Mouse (Mus musculus) lung, postnatal 0 days (tissue): Measurements from ENCODE around the gene Ephx1. TPM values are rescaled to one million over a fixed set of nuclear protein-coding genes. Genes with fewer than 3 reads are reported as not detected.

Experiments
- ATAC-seq: fragments of 200-750 bp; cut with Nextera tagmentation; 2 replicates; pipeline ENCODE4 v1.8.0; 2017; ENCODE audit warnings: moderate library complexity
- DNase-seq: peaks from one replicate; pipeline ENCODE4 v3.0.0-alpha.2; 2016; ENCODE audit warnings: low spot score
- H3K27ac ChIP-seq: fragments of 300-500 bp; sonication (generic); 2 replicates; pipeline ENCODE4 v1.5.1; 2014; ENCODE audit warnings: antibody characterized with exemption, mild to moderate bottlenecking, low read length, mixed read lengths
- H3K27me3 ChIP-seq: fragments of 300-500 bp; sonication (generic); replicated peaks from 2 replicates; pipeline ENCODE4 v1.6.1; 2014; ENCODE audit warnings: low read length, mixed read lengths; ENCODE audit not compliant: insufficient read depth
- H3K36me3 ChIP-seq: fragments of 300-500 bp; sonication (generic); 2 replicates; pipeline ENCODE4 v1.6.1; 2014; ENCODE audit warnings: low read length, mixed read lengths; ENCODE audit not compliant: insufficient read depth
- H3K4me1 ChIP-seq: fragments of 300-500 bp; sonication (generic); 2 replicates; pipeline ENCODE4 v1.6.1; 2014; ENCODE audit warnings: antibody characterized with exemption, low read depth, low read length, mixed read lengths; ENCODE audit not compliant: insufficient read depth
- H3K4me2 ChIP-seq: fragments of 300-500 bp; sonication (generic); replicated peaks from 2 replicates; pipeline ENCODE4 v1.6.1; 2014; ENCODE audit warnings: low read depth, mild to moderate bottlenecking, low read length, moderate library complexity, mixed read lengths
- H3K4me3 ChIP-seq: fragments of 300-500 bp; sonication (generic); 2 replicates; pipeline ENCODE4 v1.5.1; 2014; ENCODE audit warnings: low read depth, low read length
- H3K9ac ChIP-seq: fragments of 300-500 bp; sonication (generic); replicated peaks from 2 replicates; pipeline ENCODE4 v1.6.1; 2014; ENCODE audit warnings: low read depth, mild to moderate bottlenecking
- H3K9me3 ChIP-seq: fragments of 300-500 bp; sonication (generic); 2 replicates; pipeline ENCODE4 v1.6.1; 2016; ENCODE audit warnings: low read length, mixed read lengths
- CTCF ChIP-seq: IDR thresholded peaks from 2 replicates; pipeline ENCODE4 v1.5.1; 2016; ENCODE audit warnings: antibody characterized with exemption, mild to moderate bottlenecking
- EP300 ChIP-seq: IDR thresholded peaks from 2 replicates; pipeline ENCODE4 v1.6.1; 2016; ENCODE audit warnings: antibody characterized with exemption, mild to moderate bottlenecking, control low read depth
- WGBS: fragments of 180-500 bp; shearing (Covaris S2); extraction: QIAGEN DNeasy Blood & Tissue Kit; methylation state at CpG from one replicate; pipeline ENCODE4 v1.1.7; 2014; 5-methylcytosine and 5-hydroxymethylcytosine counted together
- polyA plus RNA-seq: library from polyadenylated mRNA; unstranded; fragments of >200 nt; fragmentation: Nextera tagmentation; extraction: Ambion mirVana; gene quantifications from 2 replicates; pipeline ENCODE4 v1.2.1, GENCODE M21; 2015

The Ephx1 gene
- 29.4 and 35.7 TPM in 2 replicates for polyA plus RNA-seq

- ATAC-seq = no peak
- Histone ChIP-seq H3K4me1 (peaks cover 3% of the 10 kb centered on the region; the same call in 1 of the 2 replicates), H3K36me3 (no peaks in the 10 kb centered on the region), H3K9ac (no peak within 1 kb of the TSS), H3K4me2 (no peak within 1 kb of the TSS), H3K4me3 (no peak within 1 kb of the TSS), H3K27me3 (no peaks in the 10 kb centered on the region), H3K27ac (no peak within 1 kb of the TSS), H3K9me3 (no peaks in the 10 kb centered on the region)
- 43% methylated on average over 5 of the region's 5 CpGs for WGBS
- no peak for DNase-seq
- TF ChIP-seq CTCF (no peak), EP300 (no peak)
These were observed at the start of gene Ephx1 for GRCm38 (mm10) chr1:181020756-181021487. TSS of gene Ephx1 (minus strand) at chr1:181020904.

- Histone ChIP-seq H3K4me3 (no peak overlapping the region), H3K27ac (no peak overlapping the region), H3K4me2 (no peak overlapping the region), H3K9ac (no peak overlapping the region), H3K36me3 (no peaks in the 10 kb centered on the region), H3K27me3 (no peaks in the 10 kb centered on the region), H3K4me1 (no peaks in the 10 kb centered on the region), H3K9me3 (no peaks in the 10 kb centered on the region)
- TF ChIP-seq EP300 (no peak), CTCF (no peak)
- WGBS = 49% methylated on average over 11 of the region's 11 CpGs
- no peak for ATAC-seq
- DNase-seq = no peak
These were observed 49.0 kb upstream of the Ephx1 start for GRCm38 (mm10) chr1:181069671-181070070.

GRCm38 (mm10) chr1:181068344-181068743 is 47.6 kb upstream of the Ephx1 start:
- Histone ChIP-seq H3K27ac (no peak overlapping the region), H3K36me3 (no peaks in the 10 kb centered on the region), H3K4me1 (no peaks in the 10 kb centered on the region), H3K9me3 (no peaks in the 10 kb centered on the region), H3K4me2 (no peak overlapping the region), H3K4me3 (no peak overlapping the region), H3K27me3 (no peaks in the 10 kb centered on the region), H3K9ac (no peak overlapping the region)
- 29% methylated on average over 1 of the region's 1 CpGs for whole genome bisulfite sequencing
- TF ChIP-seq CTCF = no peak
- no peak for TF ChIP-seq EP300
- ATAC-seq (no peak), DNase-seq (no peak)

- ATAC-seq (no peak), DNase-seq (no peak)
- Histone ChIP-seq H3K36me3 (no peaks in the 10 kb centered on the region), H3K4me3 (no peak overlapping the region), H3K4me1 (no peaks in the 10 kb centered on the region), H3K27me3 (no peaks in the 10 kb centered on the region), H3K4me2 (no peak overlapping the region), H3K27ac (no peak overlapping the region), H3K9ac (no peak overlapping the region), H3K9me3 (no peaks in the 10 kb centered on the region)
- TF ChIP-seq EP300 (no peak), CTCF (no peak)
- 60% methylated on average over 6 of the region's 6 CpGs for WGBS
These were observed 43.9 kb upstream of the Ephx1 start for GRCm38 (mm10) chr1:181064648-181065047.

- no peak overlapping the region for H3K4me2 ChIP-seq
- WGBS = 51% methylated on average over 2 of the region's 2 CpGs
These were observed 43.3 kb upstream of the Ephx1 start for GRCm38 (mm10) chr1:181063991-181064390.

GRCm38 (mm10) chr1:181061784-181062485 is 41.2 kb upstream of the Ephx1 start:
- Histone ChIP-seq H3K27ac (no peak overlapping the region), H3K4me1 (no peaks in the 10 kb centered on the region), H3K27me3 (no peaks in the 10 kb centered on the region), H3K9ac (no peak overlapping the region), H3K4me2 (no peak overlapping the region), H3K4me3 (no peak overlapping the region), H3K9me3 (no peaks in the 10 kb centered on the region), H3K36me3 (no peaks in the 10 kb centered on the region)
- 63% methylated on average over 3 of the region's 3 CpGs for WGBS
- TF ChIP-seq CTCF (no peak), EP300 (no peak)
- no peak for ATAC-seq
- DNase-seq = no peak

More at GRCm38 (mm10) chr1:181063991-181064390, 43.3 kb upstream of the Ephx1 start:
- no peak overlapping the region for H3K9ac ChIP-seq
- H3K9me3 ChIP-seq = no peaks in the 10 kb centered on the region
- TF ChIP-seq CTCF = no peak
- TF ChIP-seq EP300 = no peak
- ATAC-seq = no peak
- H3K4me3 ChIP-seq = no peak overlapping the region
- H3K27me3 ChIP-seq = no peaks in the 10 kb centered on the region
- no peaks in the 10 kb centered on the region for H3K36me3 ChIP-seq
- H3K4me1 ChIP-seq = no peaks in the 10 kb centered on the region
- DNase-seq = no peak
- no peak overlapping the region for H3K27ac ChIP-seq
